Mouse (Mus musculus): ENCODE results near the gene Mrpl9. TPM values are rescaled to one million over a fixed set of nuclear protein-coding genes. Genes with fewer than 3 reads are reported as not detected.

Gene Mrpl9
- polyA plus RNA-seq, 1 experiment from 2014 or later: 77.6 TPM

- Histone ChIP-seq H3K9me3 (ENCODE audit: control insufficient read depth, low read length) (no peaks in the 10 kb centered on the region), H3K9ac (ENCODE audit: low read depth, low read length) (no peak overlapping the region), H3K27me3 (replicated peaks; ENCODE audit: control insufficient read depth, insufficient read depth, low read length) (peaks cover 3% of the 10 kb centered on the region; the same call in 1 of the 2 replicates), H3K4me2 (ENCODE audit: low read depth, low read length) (no peak overlapping the region), H3K27ac (ENCODE audit: low read length) (no peak overlapping the region), H3K36me3 (ENCODE audit: control insufficient read depth, insufficient read depth, low read length) (no peaks in the 10 kb centered on the region), H3K4me3 (ENCODE audit: low read length) (no peak overlapping the region), H3K4me1 (ENCODE audit: control insufficient read depth, insufficient read depth, low read length) (0 out of 2 replicates have a peak, but pooled peaks cover 4% of the 10 kb centered on the region)
- ATAC-seq: no peak
- WGBS: 54% methylated on average over 4 of the region's 4 CpGs
These were observed 37.6 kb upstream of the Mrpl9 start for GRCm38 (mm10) chr3:94405561-94405960.

- ATAC-seq: peak; percentile 67
- Histone ChIP-seq H3K4me2 (ENCODE audit: low read depth, low read length) (peak overlapping the region; percentile 86), H3K4me3 (ENCODE audit: low read length) (peak overlapping the region; percentile 60), H3K9me3 (ENCODE audit: control insufficient read depth, low read length) (no peaks in the 10 kb centered on the region), H3K27me3 (replicated peaks; ENCODE audit: control insufficient read depth, insufficient read depth, low read length) (no peaks in the 10 kb centered on the region), H3K9ac (ENCODE audit: low read depth, low read length) (peak overlapping the region; percentile 62), H3K4me1 (ENCODE audit: control insufficient read depth, insufficient read depth, low read length) (peaks cover 5% of the 10 kb centered on the region; the same call in 1 of the 2 replicates), H3K27ac (ENCODE audit: low read length) (no peak overlapping the region), H3K36me3 (ENCODE audit: control insufficient read depth, insufficient read depth, low read length) (no peaks in the 10 kb centered on the region)
- WGBS: 5% methylated on average over 25 of the region's 25 CpGs
These were observed 30.6 kb upstream of the Mrpl9 start for GRCm38 (mm10) chr3:94412530-94412929.

- WGBS: 8% methylated on average over 52 of the region's 52 CpGs
- H3K27ac ChIP-seq (ENCODE audit: low read length): no peak within 1 kb of the TSS
- peaks cover 5% of the 10 kb centered on the region; the same call in 1 of the 2 replicates for H3K4me1 ChIP-seq (ENCODE audit: control insufficient read depth, insufficient read depth, low read length)
- H3K36me3 ChIP-seq (ENCODE audit: control insufficient read depth, insufficient read depth, low read length): no peaks in the 10 kb centered on the region
- H3K9ac ChIP-seq (ENCODE audit: low read depth, low read length): peak within 1 kb of the TSS; percentile 62
- H3K4me3 ChIP-seq (ENCODE audit: low read length): peak within 1 kb of the TSS; percentile 60
- H3K4me2 ChIP-seq (ENCODE audit: low read depth, low read length): peak within 1 kb of the TSS; percentile 86
- no peaks in the 10 kb centered on the region for H3K9me3 ChIP-seq (ENCODE audit: control insufficient read depth, low read length)
- ATAC-seq: peak; percentile 99
- no peaks in the 10 kb centered on the region for H3K27me3 ChIP-seq (replicated peaks; ENCODE audit: control insufficient read depth, insufficient read depth, low read length)
These were observed 30.0 kb upstream of the Mrpl9 start, which contains the start of gene Tdrkh for GRCm38 (mm10) chr3:94413031-94413679. Tdrkh (plus strand) TSS chr3:94413273.

- Histone ChIP-seq H3K9me3 (ENCODE audit: control insufficient read depth, low read length) (no peaks in the 10 kb centered on the region), H3K4me3 (ENCODE audit: low read length) (no peak overlapping the region), H3K9ac (ENCODE audit: low read depth, low read length) (no peak overlapping the region), H3K27me3 (replicated peaks; ENCODE audit: control insufficient read depth, insufficient read depth, low read length) (no peaks in the 10 kb centered on the region), H3K36me3 (ENCODE audit: control insufficient read depth, insufficient read depth, low read length) (no peaks in the 10 kb centered on the region), H3K27ac (ENCODE audit: low read length) (no peak overlapping the region), H3K4me1 (ENCODE audit: control insufficient read depth, insufficient read depth, low read length) (no peaks in the 10 kb centered on the region), H3K4me2 (ENCODE audit: low read depth, low read length) (no peak overlapping the region)
- 54% methylated on average over 2 of the region's 2 CpGs for WGBS
- no peak for ATAC-seq
These were observed 12.1 kb upstream of the Mrpl9 start for GRCm38 (mm10) chr3:94430980-94431379.

GRCm38 (mm10) chr3:94434305-94434704, 8.8 kb upstream of the Mrpl9 start:
- Histone ChIP-seq H3K4me2 (ENCODE audit: low read depth, low read length) (no peak overlapping the region), H3K27me3 (replicated peaks; ENCODE audit: control insufficient read depth, insufficient read depth, low read length) (no peaks in the 10 kb centered on the region), H3K9me3 (ENCODE audit: control insufficient read depth, low read length) (no peaks in the 10 kb centered on the region), H3K27ac (ENCODE audit: low read length) (no peak overlapping the region), H3K4me3 (ENCODE audit: low read length) (no peak overlapping the region), H3K9ac (ENCODE audit: low read depth, low read length) (no peak overlapping the region), H3K4me1 (ENCODE audit: control insufficient read depth, insufficient read depth, low read length) (no peaks in the 10 kb centered on the region), H3K36me3 (ENCODE audit: control insufficient read depth, insufficient read depth, low read length) (no peaks in the 10 kb centered on the region)
- ATAC-seq: no peak
- 51% methylated on average over 2 of the region's 2 CpGs for WGBS

- H3K4me1 ChIP-seq (ENCODE audit: control insufficient read depth, insufficient read depth, low read length): no peaks in the 10 kb centered on the region
- no peaks in the 10 kb centered on the region for H3K36me3 ChIP-seq (ENCODE audit: control insufficient read depth, insufficient read depth, low read length)
- 0 out of 2 replicates have a peak, but pooled peaks cover 3% of the 10 kb centered on the region for H3K27me3 ChIP-seq (replicated peaks; ENCODE audit: control insufficient read depth, insufficient read depth, low read length)
- ATAC-seq: no peak
- no peak overlapping the region for H3K4me3 ChIP-seq (ENCODE audit: low read length)
- H3K9ac ChIP-seq (ENCODE audit: low read depth, low read length): no peak overlapping the region
- 86% methylated on average over 9 of the region's 9 CpGs for WGBS
- no peak overlapping the region for H3K4me2 ChIP-seq (ENCODE audit: low read depth, low read length)
- no peaks in the 10 kb centered on the region for H3K9me3 ChIP-seq (ENCODE audit: control insufficient read depth, low read length)
- H3K27ac ChIP-seq (ENCODE audit: low read length): no peak overlapping the region
These were observed 6.7 kb upstream of the Mrpl9 start for GRCm38 (mm10) chr3:94436420-94436819.

- H3K36me3 ChIP-seq (ENCODE audit: control insufficient read depth, insufficient read depth, low read length): peaks cover 8% of the 10 kb centered on the region; the same call in 1 of the 2 replicates
- no peak for ATAC-seq
These were observed 1.9 kb upstream of the Mrpl9 start for GRCm38 (mm10) chr3:94441182-94441581.

GRCm38 (mm10) chr3:94443597-94443964, 463 bp downstream of the Mrpl9 start, which contains the start of gene Oaz3:
Oaz3 (minus strand) TSS chr3:94443915.
- WGBS: under 1% methylated on average over 24 of the region's 24 CpGs
- Histone ChIP-seq H3K9me3 (ENCODE audit: control insufficient read depth, low read length) (no peaks in the 10 kb centered on the region), H3K36me3 (ENCODE audit: control insufficient read depth, insufficient read depth, low read length) (peaks cover 22% of the 10 kb centered on the region), H3K4me1 (ENCODE audit: control insufficient read depth, insufficient read depth, low read length) (peaks cover 8% of the 10 kb centered on the region; the same call in 1 of the 2 replicates), H3K9ac (ENCODE audit: low read depth, low read length) (peak within 1 kb of the TSS; percentile 95), H3K4me3 (ENCODE audit: low read length) (peak within 1 kb of the TSS; percentile 93), H3K27me3 (replicated peaks; ENCODE audit: control insufficient read depth, insufficient read depth, low read length) (0 out of 2 replicates have a peak, but pooled peaks cover 3% of the 10 kb centered on the region), H3K27ac (ENCODE audit: low read length) (peak within 1 kb of the TSS; percentile 72), H3K4me2 (ENCODE audit: low read depth, low read length) (peak within 1 kb of the TSS; percentile 66)
- ATAC-seq: peak; percentile 75

More at GRCm38 (mm10) chr3:94441182-94441581, 1.9 kb upstream of the Mrpl9 start:
- H3K4me1 ChIP-seq (ENCODE audit: control insufficient read depth, insufficient read depth, low read length): peaks cover 8% of the 10 kb centered on the region; the same call in 1 of the 2 replicates
- no peaks in the 10 kb centered on the region for H3K9me3 ChIP-seq (ENCODE audit: control insufficient read depth, low read length)
- H3K4me3 ChIP-seq (ENCODE audit: low read length): no peak overlapping the region
- no peak overlapping the region for H3K9ac ChIP-seq (ENCODE audit: low read depth, low read length)
- no peak overlapping the region for H3K27ac ChIP-seq (ENCODE audit: low read length)
- no peak overlapping the region for H3K4me2 ChIP-seq (ENCODE audit: low read depth, low read length)
- WGBS: 38% methylated on average over 3 of the region's 3 CpGs
- H3K27me3 ChIP-seq (replicated peaks; ENCODE audit: control insufficient read depth, insufficient read depth, low read length): 0 out of 2 replicates have a peak, but pooled peaks cover 3% of the 10 kb centered on the region

GRCm38 (mm10) chr3:94449377-94449776, 6.3 kb downstream of the Mrpl9 start:
- Histone ChIP-seq H3K4me3 (ENCODE audit: low read length) (no peak overlapping the region), H3K9me3 (ENCODE audit: control insufficient read depth, low read length) (no peaks in the 10 kb centered on the region), H3K4me2 (ENCODE audit: low read depth, low read length) (no peak overlapping the region), H3K27ac (ENCODE audit: low read length) (no peak overlapping the region), H3K27me3 (replicated peaks; ENCODE audit: control insufficient read depth, insufficient read depth, low read length) (no peaks in the 10 kb centered on the region), H3K9ac (ENCODE audit: low read depth, low read length) (no peak overlapping the region), H3K36me3 (ENCODE audit: control insufficient read depth, insufficient read depth, low read length) (peaks cover 22% of the 10 kb centered on the region), H3K4me1 (ENCODE audit: control insufficient read depth, insufficient read depth, low read length) (peaks cover 1% of the 10 kb centered on the region; the same call in 1 of the 2 replicates)
- 81% methylated on average over 2 of the region's 2 CpGs for WGBS
- ATAC-seq: peak; percentile 57; the same call in 1 of the 2 replicates

All from intestine, embryonic 16.5 days (tissue).